9 mouse cellular contexts compared by ENCODE assay signal in genomic region chr17:25333943-25334342, GRCm38 (mm10). TPM values are rescaled to one million over a fixed set of nuclear protein-coding genes. Genes with fewer than 3 reads are reported as not detected.
DNase-seq lines count a peak whose midpoint lies in the region; ATAC-seq and TF ChIP-seq lines count a peak whose summit lies in the region.
"Had no signal": no experiment of that assay in that cellular context is flagged by ENCODE, and none has a peak within 500 bp of the region (broad histone marks: within the 10 kb centered on the region; RNA-seq: fewer than 3 reads in every experiment).

No protein-coding gene starts in this region.

- no peak overlapping the region for H3K27ac ChIP-seq in gastrocnemius, adult 2 months
- no peak overlapping the region for H3K27ac ChIP-seq in MEL (ENCODE audit: control insufficient read depth, low read depth, low read length)
- H3K27ac ChIP-seq in heart, embryonic 10.5 days, result no peak overlapping the region
- no peak overlapping the region for H3K27ac ChIP-seq in midbrain, embryonic 11.5 days (ENCODE audit: low read depth, low read length)
- no peak overlapping the region for H3K27ac ChIP-seq in testis, adult 2 months (ENCODE audit: control insufficient read depth, insufficient read depth, low read depth, low read length)
- H3K27ac ChIP-seq: embryonic facial prominence, embryonic 13.5 days had no signal

- no peak overlapping the region for H3K9ac ChIP-seq in MEL (ENCODE audit: control insufficient read depth, low read depth, low read length, poor library complexity, severe bottlenecking)
- H3K9ac ChIP-seq in midbrain, embryonic 11.5 days (ENCODE audit: low read length), result no peak overlapping the region
- H3K9ac ChIP-seq: embryonic facial prominence, embryonic 13.5 days had no signal

- DNase-seq in gastrocnemius, adult 2 months, result peak; percentile 48
- DNase-seq in gastrocnemius, postnatal 36 days, result no peak
- DNase-seq in MEL (ENCODE audit: low read depth, low spot score), result peak; percentile 66
- peak; percentile 37 to 41 for DNase-seq in cerebellum, adult 18-20 months
- peak; percentile 83 for DNase-seq in heart, embryonic 10.5 days (ENCODE audit: low spot score)
- peak; percentile 61 to 63 for DNase-seq in layer of hippocampus, postnatal 14 days (ENCODE audit: low spot score in 2 of 2)
- peak; percentile 95 for DNase-seq in midbrain, embryonic 11.5 days (ENCODE audit: low spot score, missing footprints)

- H3K79me2 ChIP-seq in MEL (ENCODE audit: control insufficient read depth, insufficient read depth, low read length, poor library complexity), result no peaks in the 10 kb centered on the region

- intact Hi-C loops in gastrocnemius, adult 2 months (cut with DNase I), result loop anchor here (1.0 to 2.0 kb wide), 2 partner anchors 29 to 137 kb away; no protein-coding TSS in a partner anchor
- intact Hi-C loops in gastrocnemius, postnatal 36 days (cut with DNase I), result loop anchor here (2.0 kb wide), 2 partner anchors 33 to 133 kb away; partner anchors contain the start of gene Tpsb2

- no peak overlapping the region for H3K4me2 ChIP-seq in midbrain, embryonic 11.5 days
- H3K4me2 ChIP-seq: embryonic facial prominence, embryonic 13.5 days had no signal

- WGBS in heart, embryonic 10.5 days, result 3% methylated on average over 8 of the region's 8 CpGs
- WGBS in midbrain, embryonic 11.5 days, result under 1% methylated on average over 8 of the region's 8 CpGs

- TF ChIP-seq EP300 in MEL (IDR thresholded peaks at IDR 0.05; ENCODE audit: low read depth in 1 of 2, low read length in 2 of 2), result no peak

- TF ChIP-seq RAD21 in MEL (IDR thresholded peaks at IDR 0.05; ENCODE audit: low read depth, low read length), result peak; percentile 81

- H3K9me3 ChIP-seq in MEL (replicated peaks; ENCODE audit: insufficient read depth, low read length), result no peaks in the 10 kb centered on the region
- H3K9me3 ChIP-seq in heart, embryonic 10.5 days, result no peaks in the 10 kb centered on the region
- no peaks in the 10 kb centered on the region for H3K9me3 ChIP-seq in midbrain, embryonic 11.5 days (ENCODE audit: control insufficient read depth, low read length)
- H3K9me3 ChIP-seq: embryonic facial prominence, embryonic 13.5 days had no signal

- H3K4me1 ChIP-seq in MEL (ENCODE audit: control insufficient read depth in 1 of 2, insufficient read depth in 2 of 2, low read length in 2 of 2), result no peaks in the 10 kb centered on the region
- H3K4me1 ChIP-seq in heart, embryonic 10.5 days, result no peaks in the 10 kb centered on the region
- H3K4me1 ChIP-seq in midbrain, embryonic 11.5 days (ENCODE audit: control insufficient read depth, insufficient read depth, low read length), result no peaks in the 10 kb centered on the region
- H3K4me1 ChIP-seq in testis, adult 2 months (ENCODE audit: control insufficient read depth, insufficient read depth, low read length), result no peaks in the 10 kb centered on the region
- H3K4me1 ChIP-seq: embryonic facial prominence, embryonic 13.5 days had no signal

- no peak for ATAC-seq in midbrain, embryonic 11.5 days (ENCODE audit: low FRiP score)

- H3K36me3 ChIP-seq in MEL (ENCODE audit: control insufficient read depth in 1 of 2, insufficient read depth in 2 of 2, low read length in 2 of 2), result no peaks in the 10 kb centered on the region
- H3K36me3 ChIP-seq in heart, embryonic 10.5 days, result no peaks in the 10 kb centered on the region
- no peaks in the 10 kb centered on the region for H3K36me3 ChIP-seq in midbrain, embryonic 11.5 days (ENCODE audit: control insufficient read depth, insufficient read depth, low read length)
- H3K36me3 ChIP-seq in testis, adult 2 months (ENCODE audit: control insufficient read depth, insufficient read depth, low read length), result no peaks in the 10 kb centered on the region
- H3K36me3 ChIP-seq: embryonic facial prominence, embryonic 13.5 days had no signal

- TF ChIP-seq CTCF in gastrocnemius, adult 2 months (IDR thresholded peaks at IDR 0.05), result peak; percentile 84
- TF ChIP-seq CTCF in MEL (IDR thresholded peaks at IDR 0.05 in 2 of 3, conservative IDR thresholded peaks at IDR 0.05 in 1 of 3; ENCODE audit: control insufficient read depth in 1 of 3, insufficient read depth in 1 of 3, low read depth in 2 of 3, low read length in 3 of 3, poor library complexity in 1 of 3, severe bottlenecking in 1 of 3), result peak; percentile 91 to 97 (median 95)
- TF ChIP-seq CTCF in testis, adult 2 months (IDR thresholded peaks at IDR 0.05; ENCODE audit: control insufficient read depth, insufficient read depth, insufficient replicate concordance, low read depth, low read length), result peak; percentile 96; the same call in 1 of the 2 replicates

- H3K27me3 ChIP-seq in MEL (ENCODE audit: control insufficient read depth in 1 of 2, insufficient read depth in 2 of 2, low read length in 2 of 2), result peaks cover 8 to 13% of the 10 kb centered on the region in 2 experiments
- peaks cover 43% of the 10 kb centered on the region for H3K27me3 ChIP-seq in heart, embryonic 10.5 days (ENCODE audit: insufficient read depth, poor library complexity, severe bottlenecking)
- no peaks in the 10 kb centered on the region for H3K27me3 ChIP-seq in midbrain, embryonic 11.5 days (ENCODE audit: control insufficient read depth, insufficient read depth, low read length)
- no peaks in the 10 kb centered on the region for H3K27me3 ChIP-seq in testis, adult 2 months (ENCODE audit: control insufficient read depth, insufficient read depth, low read length)

- TF ChIP-seq POLR2A in MEL (IDR thresholded peaks at IDR 0.05; ENCODE audit: control insufficient read depth in 1 of 2, insufficient read depth in 1 of 2, low read depth in 1 of 2, low read length in 2 of 2, poor library complexity in 1 of 2), result no peak
- TF ChIP-seq POLR2A in testis, adult 2 months (IDR thresholded peaks at IDR 0.05; ENCODE audit: control insufficient read depth, low read depth, low read length), result no peak

- no peak overlapping the region for H3K4me3 ChIP-seq in gastrocnemius, adult 2 months
- H3K4me3 ChIP-seq in MEL (ENCODE audit: control insufficient read depth in 1 of 2, insufficient read depth in 1 of 2, low read depth in 2 of 2, low read length in 2 of 2), result no peak overlapping the region
- H3K4me3 ChIP-seq in heart, embryonic 10.5 days, result no peak overlapping the region
- no peak overlapping the region for H3K4me3 ChIP-seq in midbrain, embryonic 11.5 days (ENCODE audit: low read depth, low read length)
- no peak overlapping the region for H3K4me3 ChIP-seq in testis, adult 2 months (ENCODE audit: control insufficient read depth, low read depth, low read length)
- H3K4me3 ChIP-seq: embryonic facial prominence, embryonic 13.5 days had no signal

TF ChIP-seq in MEL, 35 proteins besides CTCF, POLR2A, EP300 and RAD21 (continues in another document):
- TF ChIP-seq USF1 (IDR thresholded peaks at IDR 0.05; ENCODE audit: low read depth, low read length), result no peak

RNA-seq across cellular contexts. Expression of gene Tpsab1, which starts 11.4 kb away (rescaled TPM):
- 1 to 10 TPM; 1.0 to 2.2 TPM for total RNA-seq in gastrocnemius, adult 2 months (2021)
- total RNA-seq in gastrocnemius, postnatal 36 days (2021), result 1 to 10 TPM; 1.1 to 1.3 TPM
- total RNA-seq in MEL (2012; rRNA removed), result not detected in 2 replicates
- polyA plus RNA-seq in MEL (2012; ENCODE audit: insufficient read depth in 1 of 2, insufficient read length in 2 of 2, low read depth in 1 of 2, low replicate concordance in 2 of 2, missing spikeins in 1 of 2), result not detected
- not detected in 2 replicates for polyA plus RNA-seq in heart, embryonic 10.5 days (2016; fragmentation: Nextera tagmentation; extraction: Ambion mirVana)
- not detected for total RNA-seq in layer of hippocampus, postnatal 14 days (2021)
- polyA plus RNA-seq in midbrain, embryonic 11.5 days (2014; fragmentation: Nextera tagmentation; extraction: Ambion mirVana), result not detected in 2 replicates
- 0.20 and 0.26 TPM in 2 replicates for polyA plus RNA-seq in testis, adult 2 months (2012; rRNA removed)

RNA-seq across cellular contexts. Expression of gene Prss29, which starts 15.5 kb away (rescaled TPM):
- not detected for total RNA-seq in gastrocnemius, adult 2 months (2021)
- total RNA-seq in gastrocnemius, postnatal 36 days (2021), result not detected
- total RNA-seq in MEL (2012; rRNA removed), result not detected in 2 replicates
- not detected for polyA plus RNA-seq in MEL (2012; ENCODE audit: insufficient read depth in 1 of 2, insufficient read length in 2 of 2, low read depth in 1 of 2, low replicate concordance in 2 of 2, missing spikeins in 1 of 2)
- polyA plus RNA-seq in heart, embryonic 10.5 days (2016; fragmentation: Nextera tagmentation; extraction: Ambion mirVana), result not detected in 2 replicates
- total RNA-seq in layer of hippocampus, postnatal 14 days (2021), result not detected
- not detected in 2 replicates for polyA plus RNA-seq in midbrain, embryonic 11.5 days (2014; fragmentation: Nextera tagmentation; extraction: Ambion mirVana)
- not detected in 2 replicates for polyA plus RNA-seq in testis, adult 2 months (2012; rRNA removed)
- polyA plus RNA-seq: embryonic facial prominence, embryonic 13.5 days had no signal

RNA-seq across cellular contexts. Expression of gene Prss28, which starts 25.5 kb away (rescaled TPM):
- not detected for total RNA-seq in gastrocnemius, adult 2 months (2021)
- not detected for total RNA-seq in gastrocnemius, postnatal 36 days (2021)
- total RNA-seq in MEL (2012; rRNA removed), result not detected in 2 replicates
- not detected for polyA plus RNA-seq in MEL (2012; ENCODE audit: insufficient read depth in 1 of 2, insufficient read length in 2 of 2, low read depth in 1 of 2, low replicate concordance in 2 of 2, missing spikeins in 1 of 2)
- not detected in 2 replicates for polyA plus RNA-seq in heart, embryonic 10.5 days (2016; fragmentation: Nextera tagmentation; extraction: Ambion mirVana)
- total RNA-seq in layer of hippocampus, postnatal 14 days (2021), result not detected
- polyA plus RNA-seq in midbrain, embryonic 11.5 days (2014; fragmentation: Nextera tagmentation; extraction: Ambion mirVana), result not detected in 2 replicates
- polyA plus RNA-seq in testis, adult 2 months (2012; rRNA removed), result not detected in 2 replicates
- polyA plus RNA-seq: embryonic facial prominence, embryonic 13.5 days had no signal

RNA-seq across cellular contexts. Expression of gene Tpsb2, which starts 32.2 kb away (rescaled TPM):
- 1 to 10 TPM; 1.9 to 4.7 TPM for total RNA-seq in gastrocnemius, adult 2 months (2021)
- total RNA-seq in gastrocnemius, postnatal 36 days (2021), result 1 to 10 TPM; 2.7 to 3.5 TPM
- not detected in 2 replicates for total RNA-seq in MEL (2012; rRNA removed)
- not detected for polyA plus RNA-seq in MEL (2012; ENCODE audit: insufficient read depth in 1 of 2, insufficient read length in 2 of 2, low read depth in 1 of 2, low replicate concordance in 2 of 2, missing spikeins in 1 of 2)
- polyA plus RNA-seq in heart, embryonic 10.5 days (2016; fragmentation: Nextera tagmentation; extraction: Ambion mirVana), result not detected in 2 replicates
- total RNA-seq in layer of hippocampus, postnatal 14 days (2021), result 1 to 10 TPM in 1 of 2 experiments, under 1 TPM in 1; 0.36 to 1.8 TPM
- polyA plus RNA-seq in midbrain, embryonic 11.5 days (2014; fragmentation: Nextera tagmentation; extraction: Ambion mirVana), result not detected in 2 replicates
- 0.10 and 0.61 TPM in 2 replicates for polyA plus RNA-seq in testis, adult 2 months (2012; rRNA removed)

RNA-seq across cellular contexts. Expression of gene Tpsg1, which starts 35.1 kb away (rescaled TPM):
- total RNA-seq in gastrocnemius, adult 2 months (2021), result under 1 TPM in 1 of 2 experiments, not detected in 1; 0.48 TPM
- total RNA-seq in gastrocnemius, postnatal 36 days (2021), result under 1 TPM in 1 of 2 experiments, not detected in 1; 0.26 TPM
- not detected in 2 replicates for total RNA-seq in MEL (2012; rRNA removed)
- not detected for polyA plus RNA-seq in MEL (2012; ENCODE audit: insufficient read depth in 1 of 2, insufficient read length in 2 of 2, low read depth in 1 of 2, low replicate concordance in 2 of 2, missing spikeins in 1 of 2)
- polyA plus RNA-seq in heart, embryonic 10.5 days (2016; fragmentation: Nextera tagmentation; extraction: Ambion mirVana), result 0.54 TPM in 1 of 2 replicates, not detected in the other
- total RNA-seq in layer of hippocampus, postnatal 14 days (2021), result not detected
- polyA plus RNA-seq in midbrain, embryonic 11.5 days (2014; fragmentation: Nextera tagmentation; extraction: Ambion mirVana), result not detected in 2 replicates
- not detected in 2 replicates for polyA plus RNA-seq in testis, adult 2 months (2012; rRNA removed)

Comparison
In these comparisons a context has a peak if more than half of its experiments do, and no peak if none do; other contexts are left out.
1. DNase-seq: peak in gastrocnemius, adult 2 months (single experiment), MEL (single experiment), cerebellum, adult 18-20 months (2 of 2), heart, embryonic 10.5 days (single experiment), layer of hippocampus, postnatal 14 days (2 of 2) and midbrain, embryonic 11.5 days (single experiment); none in gastrocnemius, postnatal 36 days (0 of 2).
2. Peak in every context shown above with its lines, with median percentiles within 50 percentile points of each other: CTCF ChIP-seq.